Mouse (Mus musculus) cerebral cortex, adult 2 months (tissue): ENCODE data around the gene Sp7.

Experiments used
- WGBS: fragments of 180-500 bp; shearing (Covaris S2); methylation state at CpG from one replicate; pipeline ENCODE4 v1.1.7; 2018; 5-methylcytosine and 5-hydroxymethylcytosine counted together

The Sp7 gene

GRCm38 (mm10) chr15:102366733-102367344 lies at the start of gene Sp7:
TSS of gene Sp7 (minus strand) at chr15:102367182.
- 7% methylated on average over 15 of the region's 15 CpGs for WGBS

GRCm38 (mm10) chr15:102411077-102411476 lies 44.1 kb upstream of the Sp7 start:
- WGBS: 85% methylated on average over 1 of the region's 1 CpGs

- 85% methylated on average over 3 of the region's 3 CpGs for WGBS
Measured at GRCm38 (mm10) chr15:102409286-102409685, 42.3 kb upstream of the Sp7 start.

GRCm38 (mm10) chr15:102408558-102409130 lies 41.7 kb upstream of the Sp7 start:
- 74% methylated on average over 2 of the region's 2 CpGs for WGBS

GRCm38 (mm10) chr15:102407681-102408557 lies 40.9 kb upstream of the Sp7 start:
- 86% methylated on average over 10 of the region's 10 CpGs for WGBS

DNA sequence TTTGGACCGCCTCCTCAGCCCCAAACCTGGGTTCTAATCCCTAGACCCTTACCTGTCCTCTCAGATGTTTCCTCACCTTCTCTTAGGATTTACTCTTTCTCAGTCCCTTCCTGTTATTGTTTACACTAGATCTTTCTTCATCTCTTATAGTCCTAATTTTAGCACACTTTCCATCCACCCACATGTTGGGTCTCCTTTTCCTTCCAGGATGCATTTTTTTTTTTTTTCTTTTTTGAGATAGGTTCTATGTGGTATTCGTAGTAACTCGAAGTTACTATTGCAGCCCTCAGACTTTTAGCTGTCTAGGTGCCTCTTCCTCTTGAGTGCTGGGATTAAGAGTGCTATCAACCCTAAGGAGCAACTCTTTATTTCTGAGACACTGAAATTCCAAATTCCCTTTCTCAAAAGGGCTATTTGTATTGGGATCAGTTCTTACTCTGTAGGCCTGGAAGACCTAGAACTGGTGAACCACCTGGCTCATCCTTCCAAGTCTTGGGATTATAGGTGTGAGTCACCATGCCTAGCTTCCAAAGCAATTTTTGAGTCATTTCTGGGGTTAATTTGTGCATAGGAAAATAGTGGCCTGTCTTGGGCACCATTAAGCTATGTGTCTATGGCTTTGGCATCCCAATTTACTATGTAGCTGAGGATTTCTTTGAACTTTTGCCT lies 40.1 kb upstream of the Sp7 start:
- 2% methylated on average over 3 of the region's 3 CpGs for WGBS

GRCm38 (mm10) chr15:102406196-102406911 lies 39.4 kb upstream of the Sp7 start:
- 0% methylated on average over 23 of the region's 69 CpGs for WGBS

DNA sequence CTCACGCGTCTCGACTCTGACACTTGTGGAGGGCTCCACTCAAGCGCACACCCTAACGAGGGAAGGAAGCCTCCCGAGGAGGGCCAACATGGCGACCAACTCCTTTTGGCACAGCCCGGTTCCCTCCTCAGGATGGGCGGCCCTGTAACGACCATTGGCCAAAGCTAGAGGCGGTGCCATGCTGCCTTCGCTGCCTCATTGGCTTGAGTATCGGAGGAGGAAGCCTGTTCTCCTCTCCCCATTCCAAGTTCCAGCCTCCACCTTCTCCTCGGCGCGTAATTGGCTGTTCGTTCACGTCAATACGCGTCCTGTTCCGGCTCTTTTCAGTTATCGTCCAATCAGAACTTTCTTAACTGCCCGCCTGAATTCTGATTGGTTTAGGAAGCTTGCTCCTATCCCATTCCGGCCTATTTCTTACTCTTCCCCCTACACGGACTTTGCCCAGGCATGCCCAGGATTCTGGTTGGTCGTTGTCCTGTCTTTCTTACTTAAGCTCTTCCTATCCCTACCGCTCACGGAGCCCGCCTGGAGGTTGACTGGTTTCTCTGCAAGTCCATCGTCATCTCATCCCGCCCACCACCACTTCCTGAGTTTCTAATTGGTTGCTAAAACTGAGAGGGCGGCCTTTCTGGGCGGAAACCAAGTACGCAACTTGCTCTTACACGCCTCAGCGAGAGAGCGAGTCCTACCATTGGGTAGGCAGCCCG lies 38.7 kb upstream of the Sp7 start, which contains the start of gene Sp1:
TSS of gene Sp1 (plus strand) at position 655 of the 707 bp plus-strand sequence.
- under 1% methylated on average over 38 of the region's 38 CpGs for WGBS

DNA sequence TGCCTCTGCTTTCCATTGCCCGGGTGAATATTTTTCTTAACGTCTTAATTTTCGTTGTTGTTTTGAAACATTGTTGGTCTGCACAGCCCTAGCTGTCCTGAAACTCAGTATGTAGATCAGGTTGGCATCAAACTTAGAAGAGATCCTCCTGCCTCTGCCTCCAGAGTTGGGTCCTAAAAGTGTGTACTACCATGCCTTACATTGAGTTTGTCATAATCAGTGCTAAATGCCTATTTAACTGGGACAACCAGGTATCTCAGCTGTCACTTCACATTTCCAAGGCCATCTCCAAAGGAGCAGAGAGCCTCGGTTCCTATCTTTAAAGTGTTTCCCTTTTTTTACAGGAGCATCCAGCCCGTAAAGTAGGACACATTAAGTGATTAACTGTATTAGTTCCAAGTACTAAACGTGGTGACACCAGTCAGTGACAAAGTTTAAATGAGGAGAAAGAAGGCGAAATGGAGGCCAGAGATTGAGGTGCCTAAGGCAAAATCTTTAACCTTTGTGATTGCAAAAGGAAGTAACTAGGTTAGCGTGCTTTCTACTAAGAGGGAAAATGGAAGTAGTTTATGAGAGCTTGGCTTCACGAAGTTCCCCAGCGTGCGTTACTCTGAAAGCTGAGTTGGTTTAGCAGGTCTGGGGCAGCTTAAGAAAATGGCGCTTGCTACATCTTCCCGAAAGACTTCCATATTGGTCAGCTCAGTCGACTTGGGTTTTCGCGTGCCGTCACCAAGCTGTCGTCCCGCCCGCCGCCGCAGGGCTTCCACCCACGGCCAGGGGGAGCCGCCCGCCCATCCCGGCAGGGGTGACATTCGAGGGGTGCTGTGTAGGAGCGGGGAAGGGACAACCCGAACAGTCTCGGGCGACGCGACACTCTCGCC lies 37.9 kb upstream of the Sp7 start:
- WGBS: 14% methylated on average over 34 of the region's 34 CpGs

DNA sequence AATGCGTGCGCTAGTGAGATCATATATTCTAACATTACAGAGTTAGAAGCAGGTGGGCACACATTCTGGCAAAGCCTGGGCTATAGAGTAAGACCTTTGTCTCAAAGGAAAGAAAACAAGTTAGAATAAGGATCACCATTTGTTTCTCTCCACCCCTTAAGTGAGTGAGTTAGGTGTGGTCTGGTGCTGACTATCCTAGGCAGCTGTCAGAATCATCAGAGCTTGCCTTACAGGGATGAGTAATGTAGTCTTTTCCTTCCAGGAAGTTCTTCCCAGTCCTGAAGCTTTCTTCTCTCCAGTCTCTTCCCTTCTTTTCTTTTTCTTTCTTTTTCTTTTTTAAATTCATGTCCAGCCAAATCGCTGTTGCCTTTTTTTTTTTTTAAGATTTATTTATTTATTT lies 35.2 kb upstream of the Sp7 start:
- WGBS: 97% methylated on average over 3 of the region's 3 CpGs

DNA sequence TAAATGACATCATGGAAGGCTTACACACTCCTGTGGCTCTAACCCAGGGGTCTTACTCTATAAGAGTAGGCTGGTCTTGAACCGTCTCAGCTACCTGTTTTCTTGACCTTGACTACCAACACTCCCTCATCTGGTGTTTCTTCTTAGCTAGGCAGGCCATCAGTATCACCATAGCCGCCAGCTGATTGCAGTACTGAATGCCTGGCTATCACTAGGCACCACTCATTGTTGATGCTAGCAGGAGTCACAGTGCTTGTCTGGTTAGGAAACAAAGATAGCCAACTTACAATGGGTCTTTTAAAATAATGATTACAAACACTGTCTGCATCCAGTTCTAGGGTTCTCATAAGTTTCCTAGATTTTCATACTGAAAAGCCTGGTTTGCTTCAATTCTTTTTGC lies 34.3 kb upstream of the Sp7 start:
- 83% methylated on average over 2 of the region's 2 CpGs for WGBS

GRCm38 (mm10) chr15:102400476-102401045 lies 33.6 kb upstream of the Sp7 start:
- WGBS: 75% methylated on average over 10 of the region's 10 CpGs

DNA sequence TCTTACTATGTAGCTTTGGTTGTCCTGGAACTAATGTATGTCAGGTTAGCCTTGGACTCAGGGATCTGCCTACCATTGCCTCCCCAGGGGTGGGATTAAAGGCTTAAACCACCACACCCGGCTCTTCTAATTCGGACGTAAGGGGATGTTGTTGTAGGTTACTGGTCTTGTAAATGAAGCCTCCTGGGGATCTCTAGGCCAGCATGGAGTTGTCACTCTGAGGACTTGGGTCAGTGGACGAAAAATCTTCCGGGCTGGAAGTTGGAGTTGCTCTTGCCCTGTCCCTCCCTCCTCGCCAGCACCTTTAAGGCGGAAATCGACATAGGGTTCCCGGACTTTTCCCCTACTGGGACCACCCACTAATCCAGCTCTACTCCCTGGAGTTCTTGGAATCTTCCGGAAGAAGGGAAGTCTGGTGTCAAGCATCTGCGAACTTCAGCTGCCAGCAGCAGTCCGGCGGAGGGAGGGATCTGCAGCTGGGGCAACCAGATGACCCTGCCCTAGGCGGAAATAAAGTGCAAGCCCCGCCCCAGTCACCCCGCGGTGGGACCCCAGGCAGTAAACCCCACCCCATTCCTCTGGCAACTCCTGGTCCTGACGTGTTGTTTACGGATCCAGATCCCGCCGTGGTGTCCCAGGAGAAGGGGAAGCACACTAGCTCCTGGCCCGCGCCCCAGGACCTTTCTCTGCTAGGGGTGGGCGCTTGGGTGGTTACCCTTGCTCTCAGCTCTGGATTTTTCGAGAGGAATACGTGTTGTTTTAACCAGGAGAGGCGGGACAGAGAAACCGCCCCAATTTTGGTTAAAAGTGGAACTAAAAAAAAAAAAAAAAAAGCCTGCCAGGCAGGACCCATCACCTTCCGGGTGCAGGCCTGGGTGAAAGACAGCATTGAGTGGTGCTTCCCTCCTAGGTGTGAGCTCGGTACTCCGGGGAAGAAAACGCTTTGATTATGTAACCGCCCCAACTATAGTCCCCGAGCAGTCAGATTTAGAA lies 32.5 kb upstream of the Sp7 start:
- 7% methylated on average over 34 of the region's 34 CpGs for WGBS

DNA sequence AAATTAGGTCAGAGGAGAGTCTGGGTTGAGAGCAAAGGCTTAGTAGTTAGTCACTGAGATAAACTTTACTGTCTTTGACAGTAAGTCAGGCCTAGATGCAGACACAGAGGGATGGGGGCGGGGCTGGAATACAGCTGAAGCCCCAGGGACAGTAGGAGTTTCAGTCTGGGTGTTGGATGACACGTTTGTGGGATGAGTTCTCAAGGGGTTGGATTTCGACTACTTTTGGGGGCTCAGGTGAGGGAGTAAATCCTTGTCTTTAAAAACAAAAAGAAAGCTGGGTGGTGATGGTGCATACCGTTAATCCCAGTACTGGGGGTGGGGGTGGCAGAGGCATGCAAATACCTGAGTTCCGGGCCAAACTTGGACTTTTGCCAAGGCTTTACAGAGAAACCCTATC lies 31.6 kb upstream of the Sp7 start:
- 53% methylated on average over 5 of the region's 5 CpGs for WGBS

- WGBS: 60% methylated on average over 3 of the region's 3 CpGs
Measured at GRCm38 (mm10) chr15:102395061-102395460, 28.1 kb upstream of the Sp7 start.

DNA sequence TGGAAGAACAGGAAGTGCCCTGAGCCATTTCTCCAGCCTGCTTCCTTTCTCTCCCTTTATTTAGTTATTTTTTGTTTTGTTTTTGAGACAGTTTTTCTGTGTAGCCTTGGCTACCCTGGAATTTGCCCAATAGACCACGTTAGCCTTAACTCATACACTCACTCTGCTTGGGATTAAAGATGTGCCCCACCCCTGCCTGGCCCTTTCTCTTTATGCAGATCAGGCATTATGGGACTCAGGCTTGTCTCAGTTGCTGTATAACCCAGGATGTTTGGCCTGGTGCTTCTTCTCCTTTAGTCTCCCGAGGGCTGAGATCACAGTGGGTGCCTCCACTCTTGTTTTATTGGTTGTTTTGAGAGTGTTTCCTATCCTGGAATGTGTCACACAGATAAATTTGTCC lies 25.5 kb upstream of the Sp7 start:
- WGBS: 69% methylated on average over 2 of the region's 2 CpGs

DNA sequence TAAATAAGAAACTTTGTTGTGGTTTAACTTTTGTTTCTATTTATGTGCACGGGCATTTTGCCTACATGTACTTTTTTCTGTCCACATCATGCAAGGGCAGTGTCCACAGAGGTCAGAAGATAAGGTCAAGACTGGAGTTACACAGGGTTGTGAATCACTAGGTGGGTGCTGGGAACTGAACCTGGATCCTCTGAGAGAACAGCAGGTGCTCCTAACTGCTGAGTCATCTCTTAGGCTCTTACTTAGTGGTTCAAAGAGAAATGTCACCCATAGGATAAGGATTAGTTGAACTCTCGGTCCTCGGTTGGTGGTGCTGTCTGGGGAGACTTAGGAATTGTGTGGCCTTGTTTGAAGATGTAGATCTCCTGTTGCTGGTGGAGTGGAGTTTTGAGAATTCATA lies 22.0 kb upstream of the Sp7 start:
- 74% methylated on average over 3 of the region's 3 CpGs for WGBS

GRCm38 (mm10) chr15:102386640-102387039 lies 19.7 kb upstream of the Sp7 start:
- 51% methylated on average over 9 of the region's 9 CpGs for WGBS
